Mouse (Mus musculus) spleen, adult 2 months (tissue): ENCODE measurements around the gene Mgst3. TPM values are rescaled to one million over a fixed set of nuclear protein-coding genes. Genes with fewer than 3 reads are reported as not detected.
A peak's percentile ranks its signal among the peaks of the same experiment; 100 is the strongest.

ENCODE experiments used
- DNase-seq, 2 experiments: peaks; one replicate each; pipeline versions ENCODE4 v3.0.0 to v3.0.0-alpha.2; 2012 to 2021; ENCODE audit warnings: low spot score in 2 of 2, low read depth in 1 of 2
- H3K27ac ChIP-seq: fragments of 200-500 bp; 2 replicates; pipeline ENCODE4 v1.5.1; 2012; ENCODE audit warnings: low read length, inconsistent platforms; ENCODE audit not compliant: insufficient read depth
- H3K27me3 ChIP-seq: fragments of 200-500 bp; 2 replicates; pipeline ENCODE4 v1.6.1; 2012; ENCODE audit warnings: mild to moderate bottlenecking, moderate library complexity, low read length, inconsistent platforms; ENCODE audit not compliant: control insufficient read depth, insufficient read depth
- H3K36me3 ChIP-seq: fragments of 200-500 bp; 2 replicates; pipeline ENCODE4 v1.6.1; 2012; ENCODE audit warnings: mild to moderate bottlenecking, low read length, inconsistent platforms; ENCODE audit not compliant: control insufficient read depth, insufficient read depth
- H3K4me1 ChIP-seq: fragments of 200-500 bp; 2 replicates; pipeline ENCODE4 v1.6.1; 2011; ENCODE audit warnings: inconsistent platforms; ENCODE audit not compliant: control insufficient read depth, insufficient read depth, insufficient read length
- H3K4me3 ChIP-seq: fragments of 200-500 bp; 2 replicates; pipeline ENCODE4 v1.5.1; 2011; ENCODE audit warnings: mild to moderate bottlenecking, inconsistent platforms; ENCODE audit not compliant: insufficient read depth, insufficient read length; ENCODE audit errors: extremely low read depth
- CTCF ChIP-seq: fragments of 200-500 bp; IDR thresholded peaks from 2 replicates; pipeline ENCODE4 v1.5.1; 2011; ENCODE audit warnings: mild to moderate bottlenecking, inconsistent platforms; ENCODE audit not compliant: insufficient read depth, insufficient read length, insufficient replicate concordance; ENCODE audit errors: extremely low read depth
- POLR2A ChIP-seq: fragments of 200-500 bp; IDR thresholded peaks from 2 replicates; pipeline ENCODE4 v1.6.1; 2011; ENCODE audit warnings: low read depth, low read length, inconsistent platforms
- WGBS: fragments of 180-500 bp; shearing (Covaris S2); methylation state at CpG from one replicate; pipeline ENCODE4 v1.1.7; 2018; 5-methylcytosine and 5-hydroxymethylcytosine counted together
- polyA plus RNA-seq: library from polyadenylated mRNA; depleted of rRNA; stranded (reverse); fragments of >200 nt; gene quantifications from 2 replicates; pipeline ENCODE4 v1.2.3, GENCODE M21; 2012

The Mgst3 gene
- polyA plus RNA-seq, 1 experiment = 60.2 TPM

DNA sequence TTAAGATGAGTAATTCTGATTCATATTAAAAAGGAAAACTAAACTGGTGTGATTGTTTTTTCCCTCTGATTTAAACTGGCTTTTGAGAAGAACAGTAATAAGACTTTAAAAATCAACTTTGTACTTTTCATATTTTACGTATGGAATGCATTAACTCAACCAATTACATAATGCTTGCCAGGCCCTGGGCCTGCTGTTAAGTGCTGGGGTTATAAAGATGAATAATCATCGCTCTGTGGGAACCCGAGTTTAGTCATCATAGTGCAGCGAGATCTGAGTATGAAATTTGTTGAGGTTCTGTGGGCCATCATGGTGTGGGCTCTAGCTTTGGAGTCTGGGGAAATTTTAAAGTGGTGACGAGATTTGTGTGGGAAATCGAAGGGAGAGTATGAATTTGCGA lies 33.0 kb upstream of the Mgst3 start:
- WGBS = 78% methylated on average over 7 of the region's 7 CpGs
- TF ChIP-seq CTCF = no peak
- TF ChIP-seq POLR2A = no peak

DNA sequence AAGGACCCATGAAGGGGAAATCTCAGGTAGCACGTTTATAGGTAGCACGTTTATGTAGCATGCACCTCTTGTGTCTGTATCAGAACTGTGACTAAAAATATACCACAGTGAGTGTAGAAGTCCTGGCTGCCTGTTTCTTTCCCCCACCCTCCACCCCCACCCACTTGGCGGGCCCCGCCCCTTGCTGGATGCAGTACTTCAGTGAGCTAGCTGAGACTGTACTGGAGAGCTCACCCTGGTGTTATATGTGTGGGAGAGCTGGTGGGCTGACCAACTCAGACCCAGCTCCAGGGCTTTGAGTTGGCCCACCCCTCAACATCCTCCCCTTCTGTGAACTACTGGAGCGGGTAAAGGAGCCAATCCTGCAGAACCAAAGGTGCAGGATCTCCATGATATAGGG lies 31.9 kb upstream of the Mgst3 start:
- TF ChIP-seq CTCF (no peak), POLR2A (no peak)
- WGBS = 86% methylated on average over 5 of the region's 5 CpGs
- Histone ChIP-seq H3K4me1 (no peaks in the 10 kb centered on the region), H3K36me3 (no peaks in the 10 kb centered on the region), H3K27ac (no peak overlapping the region), H3K4me3 (no peak overlapping the region), H3K27me3 (no peaks in the 10 kb centered on the region)
- DNase-seq = no peak

More for the DNA sequence above, 33.0 kb upstream of the Mgst3 start:
- H3K4me3 ChIP-seq = no peak overlapping the region
- no peak overlapping the region for H3K27ac ChIP-seq
- no peak for DNase-seq
- H3K36me3 ChIP-seq = no peaks in the 10 kb centered on the region
- no peaks in the 10 kb centered on the region for H3K27me3 ChIP-seq
- no peaks in the 10 kb centered on the region for H3K4me1 ChIP-seq

DNA sequence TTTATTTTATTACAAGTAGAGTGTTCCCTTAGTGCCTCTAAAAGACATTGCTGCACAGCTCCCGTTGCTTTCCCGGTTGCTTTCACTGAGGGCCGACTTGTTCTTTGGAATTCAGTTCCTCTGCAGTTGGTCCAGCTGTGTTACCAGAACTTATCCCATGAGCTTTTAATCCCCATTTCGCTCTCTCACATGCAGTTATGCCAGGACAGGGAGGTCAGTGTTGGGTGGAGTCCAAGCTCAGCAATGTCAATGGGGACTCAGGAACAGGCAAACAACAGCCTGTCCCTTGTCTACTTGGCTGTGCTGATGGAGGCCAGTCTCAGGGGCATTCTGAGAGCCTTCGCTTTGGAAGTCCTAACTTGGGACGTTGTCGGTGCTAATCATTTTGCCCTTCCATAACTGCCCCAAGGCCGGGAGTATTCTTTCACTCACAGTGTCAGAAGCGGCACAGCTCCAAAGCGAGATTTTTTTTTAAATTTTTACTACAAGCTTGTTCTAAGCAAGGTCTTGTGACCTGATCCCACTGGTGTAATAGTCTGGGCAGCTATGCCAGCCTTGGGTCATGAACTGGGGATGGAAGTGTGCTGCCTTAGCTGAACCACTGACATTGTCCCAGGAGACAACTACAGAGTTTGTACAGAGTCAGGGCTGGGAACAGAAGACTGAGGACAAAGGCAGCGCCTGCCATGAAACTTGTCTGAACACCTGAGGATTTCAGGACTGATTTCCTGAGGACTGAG lies 29.0 kb upstream of the Mgst3 start:
- DNase-seq = no peak
- TF ChIP-seq CTCF (no peak), POLR2A (no peak)
- H3K36me3 ChIP-seq = no peaks in the 10 kb centered on the region
- no peak overlapping the region for H3K27ac ChIP-seq
- WGBS = 87% methylated on average over 11 of the region's 11 CpGs
- H3K4me3 ChIP-seq = no peak overlapping the region
- H3K27me3 ChIP-seq = no peaks in the 10 kb centered on the region
- H3K4me1 ChIP-seq = no peaks in the 10 kb centered on the region

DNA sequence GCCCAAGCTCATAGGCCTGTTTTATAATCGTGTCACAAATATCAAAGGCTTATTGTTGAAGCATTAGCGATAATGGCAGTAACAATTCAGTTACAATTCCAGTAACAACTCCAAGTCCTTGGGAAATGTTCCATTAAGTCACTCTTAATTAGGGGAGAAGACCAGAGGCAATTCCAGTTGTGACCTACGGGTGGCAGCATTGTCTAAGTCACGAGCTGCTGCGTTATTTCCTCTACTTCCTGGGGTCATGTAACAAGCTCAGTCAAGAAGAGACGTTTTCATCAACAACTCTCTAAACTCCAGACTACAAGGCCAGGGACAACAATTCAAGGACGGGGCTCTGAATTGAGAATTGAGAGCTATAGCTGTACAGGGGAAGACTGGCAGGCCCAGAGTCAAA lies 21.2 kb upstream of the Mgst3 start:
- H3K27ac ChIP-seq = no peak overlapping the region
- no peak for TF ChIP-seq POLR2A
- peak; percentile 57; the same call in 1 of the 2 replicates for TF ChIP-seq CTCF
- H3K27me3 ChIP-seq = no peaks in the 10 kb centered on the region
- no peak overlapping the region for H3K4me3 ChIP-seq
- DNase-seq = peak; percentile 25 to 38
- H3K4me1 ChIP-seq = no peaks in the 10 kb centered on the region
- 6% methylated on average over 7 of the region's 7 CpGs for WGBS
- no peaks in the 10 kb centered on the region for H3K36me3 ChIP-seq

DNA sequence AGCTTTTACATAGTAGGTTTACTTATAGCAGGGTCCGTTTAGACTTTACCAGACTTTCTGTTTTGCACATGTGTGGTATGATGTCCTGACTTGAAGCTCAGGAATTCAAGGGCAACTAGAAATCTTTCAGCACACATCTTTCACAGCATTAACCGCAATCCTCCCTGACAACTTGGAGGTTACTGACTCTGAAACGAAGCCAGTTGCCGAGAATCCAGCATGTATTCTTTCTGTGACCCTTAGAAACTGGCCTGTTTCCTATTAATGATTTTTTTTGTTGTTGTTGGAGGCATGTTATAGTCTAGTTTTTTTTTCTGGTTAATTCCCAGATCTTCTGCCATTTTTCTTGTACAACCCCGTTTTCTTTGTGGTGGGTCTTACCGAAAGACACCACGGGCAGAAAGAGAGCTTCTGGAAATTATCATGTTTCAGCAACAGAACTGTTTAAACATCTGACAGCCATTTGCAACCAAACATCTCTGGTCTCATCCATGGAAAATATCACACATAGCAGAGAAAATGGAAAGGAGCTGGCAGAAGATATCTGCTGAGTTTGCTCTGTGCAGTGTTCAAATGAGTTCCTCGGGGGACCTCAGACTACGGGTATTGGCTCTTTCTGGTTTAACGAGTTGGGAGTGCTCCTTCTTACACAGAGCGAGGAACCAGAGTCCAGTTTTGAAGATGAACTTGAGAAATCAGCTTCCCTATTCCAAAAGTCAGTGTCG lies 18.5 kb upstream of the Mgst3 start:
- TF ChIP-seq POLR2A = no peak
- no peak for TF ChIP-seq CTCF
- no peaks in the 10 kb centered on the region for H3K27me3 ChIP-seq
- no peak for DNase-seq
- H3K27ac ChIP-seq = no peak overlapping the region
- H3K4me3 ChIP-seq = no peak overlapping the region
- WGBS = 74% methylated on average over 12 of the region's 12 CpGs
- H3K4me1 ChIP-seq = no peaks in the 10 kb centered on the region
- no peaks in the 10 kb centered on the region for H3K36me3 ChIP-seq

DNA sequence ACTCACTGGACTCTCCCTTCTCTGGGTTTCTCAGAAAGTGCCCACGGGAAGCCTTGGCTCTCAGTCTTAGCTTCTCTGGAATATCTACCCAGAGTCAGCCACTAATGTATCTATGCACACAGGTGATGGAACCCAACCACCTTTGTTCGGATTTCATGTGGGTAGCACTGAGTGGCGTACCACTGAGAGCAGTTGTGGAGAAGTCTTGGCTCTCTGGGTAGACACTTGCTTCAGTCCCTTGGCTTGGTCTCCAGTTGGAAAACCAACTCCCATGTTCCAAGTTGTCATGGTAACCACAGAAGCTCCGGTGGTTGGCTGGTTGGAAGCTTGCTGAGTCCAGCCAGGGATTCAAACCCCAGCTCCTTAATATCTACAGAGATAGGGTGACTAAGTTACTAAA lies 16.0 kb upstream of the Mgst3 start:
- no peaks in the 10 kb centered on the region for H3K36me3 ChIP-seq
- H3K27me3 ChIP-seq = no peaks in the 10 kb centered on the region
- H3K27ac ChIP-seq = no peak overlapping the region
- H3K4me3 ChIP-seq = no peak overlapping the region
- 80% methylated on average over 4 of the region's 4 CpGs for WGBS
- H3K4me1 ChIP-seq = no peaks in the 10 kb centered on the region
- no peak for DNase-seq
- TF ChIP-seq POLR2A (no peak), CTCF (no peak)

DNA sequence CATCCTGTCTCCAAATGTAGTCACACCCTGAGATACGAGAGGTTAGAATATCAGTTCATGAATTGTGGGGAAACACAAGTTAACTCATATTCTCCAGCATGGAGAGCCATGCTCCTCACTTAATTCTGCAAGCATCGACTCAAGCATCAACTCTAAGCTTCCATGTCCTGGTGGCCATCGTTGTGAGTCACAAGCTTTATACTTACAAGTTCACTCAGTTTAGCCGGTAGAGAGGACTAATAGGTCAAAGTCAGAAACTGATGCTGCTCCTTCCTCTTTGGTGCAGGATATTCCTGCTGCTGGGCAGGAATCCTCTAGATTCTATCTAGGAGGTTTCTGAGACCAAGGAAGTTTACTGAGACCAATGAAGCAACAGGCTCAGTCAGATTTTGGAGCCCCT lies 11.6 kb upstream of the Mgst3 start:
- H3K4me1 ChIP-seq = no peaks in the 10 kb centered on the region
- H3K4me3 ChIP-seq = no peak overlapping the region
- DNase-seq = no peak
- 79% methylated on average over 4 of the region's 4 CpGs for WGBS
- no peak overlapping the region for H3K27ac ChIP-seq
- H3K36me3 ChIP-seq = no peaks in the 10 kb centered on the region
- no peak for TF ChIP-seq CTCF
- TF ChIP-seq POLR2A = no peak
- H3K27me3 ChIP-seq = no peaks in the 10 kb centered on the region
